Mouse (Mus musculus) lung, postnatal 4 days (tissue): ENCODE measurements around the gene Mamstr.
A peak's percentile ranks its signal among the peaks of the same experiment; 100 is the strongest.

Experiments used
- DNase-seq, 2 experiments: peaks; one replicate each; pipeline ENCODE4 v3.0.0; 2021

Gene Mamstr

DNA sequence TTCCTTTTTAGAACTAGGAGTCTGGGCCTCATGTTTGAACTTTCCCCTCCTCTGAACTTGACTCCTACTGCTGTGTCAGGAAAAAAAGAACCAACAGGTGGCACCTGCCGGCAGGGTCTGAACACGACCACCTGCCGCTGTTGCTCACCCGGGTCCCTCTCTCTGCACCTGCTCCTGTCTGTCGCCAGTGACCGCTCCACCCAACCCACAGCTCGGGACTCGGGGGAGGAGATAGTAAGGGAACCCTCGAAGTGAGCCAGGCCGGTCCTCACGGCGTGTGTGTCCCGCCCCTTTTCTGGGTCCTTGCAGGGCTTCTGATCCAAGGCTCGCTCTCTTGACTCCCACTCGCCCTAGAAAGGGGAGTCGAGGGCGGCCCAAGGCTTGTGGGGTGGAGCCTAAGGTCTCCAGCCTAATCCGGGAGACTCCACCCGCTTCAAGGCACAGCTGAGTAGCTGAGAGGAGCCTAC lies at the start of gene Mamstr:
Gene Mamstr, plus strand, starts transcription at position 417 of the 467 bp plus-strand sequence.
- DNase-seq: peak; percentile 26 to 47

DNA sequence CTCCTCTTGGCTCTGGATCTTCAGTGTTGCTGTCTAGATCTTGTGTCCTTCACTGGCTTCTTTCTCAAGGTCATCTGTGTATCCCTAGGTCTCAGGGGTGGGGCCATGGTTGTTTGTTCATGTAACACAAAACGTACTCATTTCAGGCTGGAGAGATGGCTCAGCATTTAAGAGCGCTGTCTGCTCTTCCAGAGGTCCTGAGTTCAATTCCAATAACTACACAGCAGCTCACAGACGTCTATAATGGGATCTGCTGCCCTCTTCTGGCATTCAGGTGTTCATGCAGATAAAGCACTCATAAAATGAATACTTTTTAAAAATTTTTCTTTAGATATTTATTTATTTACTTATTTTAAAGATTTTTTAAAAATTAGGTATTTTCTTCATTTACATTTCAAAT lies 48.9 kb upstream of the Mamstr start:
- DNase-seq: no peak

DNA sequence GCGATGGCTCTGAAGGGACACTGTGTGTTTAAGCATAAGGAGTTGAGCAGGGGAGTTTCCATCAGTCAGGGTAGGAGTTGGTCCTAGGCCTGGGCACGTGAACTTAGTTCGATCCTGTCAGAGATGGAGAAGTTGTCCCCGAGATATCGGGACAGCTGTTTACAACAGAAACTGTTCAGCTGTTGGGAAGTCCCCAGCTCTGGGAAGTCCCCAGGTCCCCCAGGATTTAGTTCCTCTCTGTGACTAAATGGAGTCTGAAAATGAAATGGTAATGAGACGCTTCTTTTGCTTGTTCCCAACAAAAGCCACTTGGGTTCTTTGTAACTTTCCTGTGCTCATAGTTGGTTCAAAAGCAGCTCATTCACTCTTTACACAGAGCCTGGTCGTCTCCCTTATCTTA lies 47.9 kb upstream of the Mamstr start:
- no peak for DNase-seq

DNA sequence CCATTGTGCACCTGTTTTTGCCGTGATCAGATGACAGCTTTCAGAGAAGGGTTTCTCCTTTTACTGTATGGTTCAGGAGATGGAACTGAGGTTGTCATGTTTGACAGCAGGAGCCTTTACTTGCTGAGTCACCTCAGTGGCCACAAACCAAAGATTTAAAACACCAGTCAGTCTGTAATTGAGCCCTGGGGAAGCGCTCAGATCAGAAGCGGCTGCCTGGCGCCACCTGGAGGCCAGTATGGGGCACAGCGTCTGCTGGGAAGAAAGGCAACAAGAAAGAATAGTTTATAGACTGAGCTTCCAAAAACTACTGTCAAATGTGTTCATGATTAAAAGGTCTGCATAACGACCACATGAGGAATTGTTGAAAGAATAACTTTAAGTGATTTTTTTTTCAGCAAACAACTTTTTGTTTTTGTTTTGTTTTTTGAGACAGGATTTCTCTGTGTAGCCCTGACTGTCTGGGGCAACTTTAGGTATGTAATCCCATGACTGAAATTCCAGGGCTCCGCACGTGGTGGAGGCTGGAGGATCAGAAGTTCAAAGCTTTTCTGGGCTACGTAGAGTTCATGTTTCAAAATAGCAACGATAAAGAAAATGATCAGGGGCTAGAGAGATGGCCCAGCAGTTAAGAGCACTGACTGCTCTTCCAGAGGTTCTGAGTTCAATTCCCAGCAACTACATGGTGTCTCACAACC lies 46.5 kb upstream of the Mamstr start:
- peak; percentile 67 to 79 for DNase-seq

DNA sequence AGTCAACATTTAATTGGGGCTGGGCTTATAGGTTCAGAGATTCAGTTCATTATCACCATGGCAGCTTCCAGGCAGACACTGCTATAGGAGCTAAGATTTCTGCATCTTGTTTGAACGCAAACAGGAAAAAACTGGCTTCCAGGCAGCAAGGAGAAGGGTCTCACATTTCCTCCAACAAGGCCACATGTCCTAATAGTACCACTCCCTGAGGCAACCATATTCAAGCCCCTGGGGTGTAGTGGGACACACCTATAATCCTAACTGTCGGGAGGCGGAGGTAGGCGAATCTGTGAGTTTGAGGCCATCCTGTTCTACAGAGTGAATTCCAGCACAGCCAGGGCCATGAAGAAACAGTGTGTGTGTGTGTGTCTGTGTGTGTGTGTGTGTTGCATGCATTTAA lies 44.6 kb upstream of the Mamstr start:
- DNase-seq: no peak

DNA sequence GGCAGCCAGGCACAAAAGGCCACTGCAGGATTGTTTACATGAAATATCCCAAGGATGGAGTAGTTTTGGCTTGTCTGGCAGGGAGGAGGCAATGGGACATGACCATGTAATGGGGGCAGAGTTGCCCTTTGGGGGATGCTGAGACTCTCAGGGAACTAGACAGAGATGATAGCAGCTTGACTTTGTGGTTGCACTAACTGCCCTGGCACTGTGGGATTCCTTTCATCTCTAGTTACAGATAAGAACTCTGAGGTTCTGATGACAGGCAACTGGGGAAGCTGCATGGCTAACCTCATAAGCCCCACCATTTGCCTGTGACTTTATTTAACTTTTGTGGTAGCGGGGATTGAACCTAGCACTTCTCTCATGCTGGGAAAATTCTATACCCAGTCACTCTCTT lies 43.7 kb upstream of the Mamstr start:
- DNase-seq: no peak

DNA sequence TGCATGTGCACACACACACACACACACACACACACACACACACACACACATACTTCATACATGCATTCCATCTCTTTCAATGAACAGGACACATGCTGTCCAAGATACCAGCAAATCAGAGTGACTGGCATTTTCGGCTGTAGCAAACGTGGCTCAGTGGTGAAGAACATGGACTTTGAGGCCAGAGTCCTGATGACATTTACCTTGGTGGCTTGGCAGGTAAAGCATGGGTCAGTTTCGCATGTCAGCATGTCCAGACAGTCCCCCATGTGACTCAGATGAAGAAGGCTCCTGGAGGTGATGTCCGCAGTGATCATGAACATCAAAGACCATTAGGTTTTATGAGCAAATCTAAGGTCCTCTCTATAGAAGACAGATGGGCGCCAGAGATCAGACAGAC lies 42.8 kb upstream of the Mamstr start:
- no peak for DNase-seq

DNA sequence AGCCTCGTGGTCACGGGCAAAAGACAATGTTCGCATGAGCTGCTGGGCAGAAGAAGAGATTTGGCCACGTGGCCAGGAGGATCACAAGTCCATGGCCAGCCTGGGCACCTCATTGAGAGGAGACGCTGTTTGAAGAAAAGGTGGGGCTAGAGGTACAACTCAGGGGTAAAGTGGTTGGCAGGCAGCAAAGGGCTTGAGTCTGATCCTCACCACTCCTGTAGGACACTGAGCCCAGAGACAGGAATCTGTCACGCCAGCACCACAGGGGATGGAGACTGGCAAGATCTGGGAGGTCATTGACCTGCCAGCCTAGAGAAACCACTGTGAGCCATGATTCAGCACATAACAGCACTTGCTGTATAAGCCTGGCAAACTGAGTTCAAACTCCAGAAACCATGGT lies 42.2 kb upstream of the Mamstr start:
- no peak for DNase-seq

DNA sequence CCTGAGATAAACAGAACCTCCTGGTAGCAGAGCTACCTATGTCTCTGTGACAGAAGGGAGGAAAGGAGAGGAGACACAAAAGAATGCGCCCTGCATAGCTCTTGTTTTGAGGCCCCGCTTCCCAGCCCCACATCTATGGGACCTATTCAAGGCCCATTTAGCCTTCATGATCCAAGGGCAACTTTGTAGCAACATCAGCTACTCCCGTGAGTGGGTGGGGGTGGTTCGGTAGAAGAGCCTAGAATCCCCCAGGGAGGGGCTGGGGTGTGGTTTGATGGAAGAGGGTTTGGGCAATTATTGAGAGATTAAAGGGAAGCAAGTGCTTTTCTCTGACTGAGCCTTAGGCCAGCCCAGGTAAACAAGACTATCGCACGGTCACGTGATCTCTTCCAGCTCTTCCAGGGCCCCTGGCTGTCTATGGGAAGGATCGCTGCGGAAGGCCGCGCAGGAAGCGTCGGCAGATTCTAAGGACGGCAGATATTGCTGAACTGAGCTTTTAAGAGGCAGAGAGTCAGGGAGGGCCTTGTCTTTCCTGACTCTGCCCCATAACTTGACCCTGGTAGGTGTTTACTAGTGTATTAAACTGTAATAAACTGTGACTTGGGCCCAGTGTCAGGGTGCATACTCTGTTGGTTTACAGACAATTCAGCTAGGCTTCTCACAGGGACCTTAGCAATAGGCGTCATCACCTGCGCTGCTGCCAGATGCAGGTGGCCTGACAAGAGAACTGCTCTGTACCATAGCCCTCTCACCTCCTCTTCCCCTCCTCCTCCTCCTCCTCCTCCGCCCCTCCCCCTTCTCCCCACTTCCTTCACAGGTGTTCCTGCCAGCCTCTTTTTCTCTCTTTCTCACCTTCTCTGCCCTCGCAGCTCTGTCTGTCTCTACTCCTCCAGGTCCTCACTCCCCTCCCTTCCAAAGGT lies 40.6 kb upstream of the Mamstr start:
- DNase-seq: no peak

DNA sequence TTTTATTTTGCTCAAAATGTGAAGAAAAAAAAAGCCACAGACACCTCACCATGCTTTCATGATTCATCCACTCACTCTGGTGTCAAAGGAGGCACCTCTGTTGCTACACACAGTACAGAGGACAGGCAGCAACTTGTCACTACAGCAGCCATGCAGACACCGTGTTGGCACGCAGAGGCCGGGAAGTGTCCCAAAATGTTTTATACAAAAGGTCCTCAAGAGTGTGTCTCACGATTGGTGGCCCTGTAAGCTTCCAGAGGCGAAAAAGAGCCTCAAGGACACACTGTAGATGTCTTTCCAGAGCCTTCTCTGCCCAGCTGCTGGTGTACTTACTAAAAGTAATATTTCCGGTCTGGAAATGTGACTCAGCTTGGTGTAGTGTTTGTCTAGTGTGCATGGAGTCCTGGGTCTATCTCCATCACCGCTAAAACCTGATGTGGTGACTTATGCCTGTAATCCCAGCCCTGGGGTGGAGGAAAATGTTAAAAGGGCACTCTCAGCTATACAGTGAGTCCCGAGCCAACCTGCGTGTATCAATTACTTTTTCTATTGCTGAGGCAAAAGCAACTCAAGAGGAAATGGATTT lies 34.0 kb upstream of the Mamstr start:
- DNase-seq: no peak

DNA sequence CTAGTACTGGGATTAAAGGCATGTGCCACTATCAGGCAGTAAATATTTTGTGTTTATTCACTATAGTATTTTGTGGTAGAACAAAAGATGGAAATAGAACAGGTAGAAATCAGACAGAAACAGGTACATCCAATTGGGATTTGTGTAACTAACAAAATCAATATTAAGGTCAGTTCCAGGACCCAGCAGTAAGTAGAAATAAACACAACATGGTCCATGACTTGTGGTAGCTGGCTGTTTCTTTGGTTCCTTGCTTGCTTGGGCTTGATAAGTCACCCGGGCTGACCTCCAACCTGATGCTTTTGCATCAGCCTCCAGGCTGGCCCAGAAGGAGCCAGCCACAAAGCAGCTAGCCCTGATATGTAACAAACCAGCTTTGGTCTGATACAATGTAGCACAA lies 30.3 kb upstream of the Mamstr start:
- DNase-seq: no peak

DNA sequence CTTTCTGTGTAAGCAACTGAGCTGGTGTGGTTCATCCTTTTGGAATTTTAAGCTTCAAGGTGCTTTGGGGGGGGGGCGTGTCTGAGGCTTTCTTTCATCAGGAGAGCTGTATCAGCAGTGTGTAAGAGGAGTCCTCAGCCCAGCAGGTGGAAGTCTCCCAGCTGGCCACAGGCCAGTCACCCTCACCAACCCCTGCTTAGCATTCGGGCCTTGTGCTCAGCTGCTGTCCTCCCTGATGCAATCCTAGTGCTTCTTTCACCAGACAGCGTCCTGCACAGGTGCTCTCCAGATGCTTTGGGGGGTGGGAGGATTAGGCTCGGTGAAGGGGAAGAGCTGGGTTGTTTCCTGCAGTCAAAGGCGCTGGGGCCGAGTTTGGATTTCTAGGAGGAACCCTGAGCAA lies 23.5 kb upstream of the Mamstr start:
- DNase-seq: peak in 1 of 2 experiments; percentile 55

DNA sequence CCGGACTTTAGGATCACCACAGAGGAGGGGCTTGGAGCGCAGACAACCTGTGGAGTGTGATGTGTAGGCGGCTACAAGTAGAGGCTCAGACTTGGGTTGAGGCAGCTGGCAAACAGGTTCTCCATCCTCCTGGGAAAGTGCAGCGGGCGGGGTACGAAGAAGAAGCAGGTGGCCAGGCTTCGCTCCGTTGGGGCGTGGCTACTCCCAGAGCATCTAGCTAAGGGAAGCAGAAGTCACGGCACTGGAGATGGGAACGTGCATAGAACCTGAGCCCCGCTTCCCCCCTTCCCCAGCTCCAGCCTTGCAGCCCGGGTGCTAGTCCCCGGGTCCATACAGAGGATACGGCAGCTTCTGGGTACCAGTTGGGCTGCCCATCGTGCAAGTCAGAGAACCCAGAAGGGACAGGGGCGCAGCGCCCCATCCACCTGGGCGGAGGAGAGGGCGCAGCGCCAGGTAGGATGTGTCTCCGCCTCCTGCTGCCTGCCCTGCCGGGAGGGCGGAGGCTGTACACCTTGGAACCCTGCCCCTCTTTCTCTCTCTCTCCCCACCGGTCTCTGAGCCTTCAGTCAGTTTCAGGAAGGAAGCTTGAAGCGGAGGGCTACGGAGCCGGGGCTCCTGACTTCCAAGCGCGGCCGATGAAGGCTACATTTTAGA lies 22.6 kb upstream of the Mamstr start, which contains the start of gene Fut1:
Gene Fut1, plus strand, starts transcription at position 248 of the 654 bp plus-strand sequence.
- DNase-seq: peak; percentile 16 to 40

DNA sequence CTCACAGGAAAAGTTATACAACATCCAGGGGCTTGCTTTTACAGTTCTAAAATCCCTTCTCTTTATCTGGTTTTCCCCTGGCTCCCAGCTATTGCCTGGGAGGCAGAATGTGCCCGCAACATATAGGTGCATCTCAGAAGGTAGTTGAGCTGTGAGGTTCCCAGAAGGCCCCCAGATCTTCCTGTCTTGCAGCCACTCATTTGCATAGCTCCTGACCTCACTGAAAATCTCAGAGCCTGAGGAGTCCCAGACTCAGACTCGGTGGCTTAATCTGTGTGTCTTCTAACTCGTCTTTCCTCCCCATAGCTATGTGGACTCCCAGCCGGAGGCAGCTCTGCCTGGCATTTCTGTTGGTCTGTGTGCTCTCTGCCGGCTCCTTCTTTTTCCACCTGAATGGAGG lies 21.5 kb upstream of the Mamstr start:
- DNase-seq: no peak

DNA sequence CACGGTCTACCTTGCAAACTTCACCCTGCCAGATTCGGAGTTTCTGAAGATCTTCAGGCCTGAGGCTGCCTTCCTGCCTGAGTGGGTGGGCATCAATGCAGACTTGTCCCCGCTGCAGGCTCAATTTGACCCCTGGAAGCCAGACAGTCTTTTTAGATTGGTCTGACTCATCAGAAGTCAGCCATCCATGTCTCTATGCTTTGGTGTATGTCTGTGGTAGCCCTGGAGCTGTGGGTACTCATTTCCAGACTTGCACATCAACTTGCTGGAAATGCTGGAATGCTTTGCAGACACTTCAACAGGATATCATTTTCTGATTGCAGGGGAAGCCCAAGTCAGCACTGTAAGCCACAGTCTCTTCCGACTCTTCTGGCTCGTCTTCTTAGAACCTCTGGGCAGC lies 20.2 kb upstream of the Mamstr start:
- DNase-seq: no peak

DNA sequence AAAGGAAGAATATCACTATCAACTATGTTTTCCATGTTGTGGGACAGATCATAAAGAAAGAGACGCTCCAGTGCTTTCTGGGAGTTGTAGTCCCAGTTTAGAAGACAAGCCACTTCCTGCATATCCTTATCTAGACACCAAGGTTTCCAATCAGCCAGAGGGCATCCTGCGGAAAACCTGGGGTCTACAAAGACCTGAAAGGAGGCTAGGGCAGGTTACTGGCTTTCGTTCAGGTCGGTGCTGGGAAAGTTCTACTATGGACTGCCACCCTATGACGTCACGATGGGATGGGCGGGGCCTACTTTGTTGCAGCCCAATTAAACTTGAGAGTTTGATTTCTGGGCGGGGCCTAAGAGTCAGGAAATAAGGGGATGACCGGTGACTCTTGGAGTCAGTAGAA lies 18.3 kb upstream of the Mamstr start, which contains the start of gene Izumo1:
Gene Izumo1, plus strand, starts transcription at position 369 of the 400 bp plus-strand sequence.
- peak; percentile 64 to 71 for DNase-seq

DNA sequence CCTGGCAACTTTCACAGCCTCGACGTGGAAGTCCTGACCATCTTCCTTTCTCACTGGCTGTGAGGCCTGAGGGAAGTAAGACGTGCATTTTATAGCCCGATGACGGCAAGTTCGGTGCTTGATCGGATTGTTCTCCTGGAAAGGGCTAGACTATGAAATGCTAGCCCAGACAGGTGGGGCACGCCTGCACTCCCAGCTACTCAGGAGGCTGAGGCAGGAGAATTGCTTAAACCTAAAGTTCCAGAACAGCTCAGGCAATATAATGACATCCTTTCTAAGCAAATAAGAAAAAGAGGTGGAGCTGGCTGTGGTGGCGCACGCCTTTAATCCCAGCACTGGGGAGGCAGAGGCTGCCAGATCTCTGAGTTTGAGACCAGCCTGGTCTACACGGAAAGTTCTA lies 16.3 kb upstream of the Mamstr start:
- DNase-seq: no peak

DNA sequence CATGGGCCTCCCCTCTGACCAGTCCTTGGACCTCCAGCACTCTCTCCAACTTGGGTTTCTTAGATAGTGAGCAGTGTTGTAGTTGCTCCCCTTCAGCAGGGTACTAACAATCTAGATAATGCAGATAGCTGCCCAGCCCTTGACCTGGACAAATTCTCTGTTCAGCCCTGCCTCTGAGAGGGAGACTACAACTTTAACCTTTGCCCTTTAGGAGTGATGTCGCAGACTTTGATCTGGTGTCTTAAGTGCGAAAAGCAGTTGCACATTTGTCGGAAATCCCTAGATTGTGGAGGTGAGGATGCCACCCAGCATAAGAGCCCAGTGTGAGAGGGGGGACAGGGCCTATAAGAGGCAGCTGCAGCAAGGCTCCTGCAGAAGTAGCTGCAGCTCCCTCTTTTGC lies 15.1 kb upstream of the Mamstr start:
- no peak for DNase-seq

DNA sequence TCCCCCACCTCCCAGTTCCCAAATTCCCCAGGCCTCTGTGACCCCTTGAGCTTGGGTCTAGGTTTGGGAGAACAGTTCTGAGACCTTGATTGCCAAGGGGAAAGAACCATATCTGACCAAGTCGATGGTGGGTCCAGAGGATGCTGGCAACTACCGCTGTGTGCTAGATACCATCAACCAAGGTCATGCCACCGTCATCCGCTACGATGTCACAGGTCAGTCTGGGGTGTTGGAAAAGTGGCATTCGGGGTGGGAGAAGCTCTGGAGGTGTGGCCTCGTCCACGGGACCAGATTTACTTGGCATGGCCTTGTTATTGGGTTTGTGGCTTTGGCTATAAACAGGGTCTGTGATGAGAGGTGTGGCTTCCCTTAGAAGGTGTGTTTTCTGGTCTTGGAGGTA lies 14.3 kb upstream of the Mamstr start:
- DNase-seq: peak in 1 of 2 experiments; percentile 18

DNA sequence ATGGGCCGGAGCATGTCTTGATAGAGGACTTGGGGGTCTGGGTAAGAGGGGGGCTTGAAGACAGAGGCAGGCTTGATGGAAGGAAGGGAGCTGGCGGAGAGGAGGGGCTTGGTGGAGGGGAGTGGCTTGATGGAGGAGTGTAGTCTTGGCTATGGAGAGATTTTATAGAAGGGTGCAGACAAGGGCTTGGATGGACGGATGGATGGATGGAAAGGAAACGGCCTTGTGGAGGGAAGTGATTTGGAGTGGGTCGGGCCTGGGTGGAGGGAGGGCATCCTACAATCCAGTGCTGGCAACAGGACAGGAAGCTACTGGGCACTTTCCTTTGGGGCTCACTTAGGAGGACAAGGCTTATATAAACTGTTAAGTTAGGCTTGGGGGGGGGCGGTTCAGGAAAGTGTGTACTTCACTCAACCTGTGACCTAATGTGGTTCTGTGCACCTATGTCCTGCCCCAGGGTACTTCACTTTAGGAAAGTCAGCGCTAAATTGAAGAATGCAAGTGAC lies 13.2 kb upstream of the Mamstr start:
- peak; percentile 48 to 56 for DNase-seq

DNA sequence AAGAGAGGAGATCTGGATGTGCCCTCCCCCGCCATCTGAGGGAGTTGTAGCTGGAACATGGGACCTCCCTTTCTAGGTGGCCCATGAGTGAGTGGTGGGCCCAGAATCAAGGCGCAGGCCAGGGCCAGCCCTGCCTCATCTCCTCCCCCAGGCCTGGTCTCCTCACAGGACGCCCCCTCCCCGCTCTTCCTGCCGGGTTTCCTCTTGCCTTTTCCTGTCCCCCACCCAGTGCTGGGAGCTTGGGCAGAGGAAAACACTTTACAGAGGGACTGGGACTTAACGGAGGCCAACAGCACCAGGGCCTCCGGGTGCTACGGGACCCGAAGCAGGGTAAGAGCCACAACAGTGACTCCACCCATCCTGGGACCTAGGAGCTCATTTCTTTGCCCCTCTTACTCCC lies 12.5 kb upstream of the Mamstr start, which contains the start of gene Rasip1:
Gene Rasip1, plus strand, starts transcription at position 228 of the 400 bp plus-strand sequence.
- DNase-seq: peak; percentile 74 to 86
